Mouse (Mus musculus): Measurements from ENCODE around the gene Ndufb4.
A peak's percentile ranks its signal among the peaks of the same experiment; 100 is the strongest.
"Not testable (repeated sequence)": the region's sequence is repeated elsewhere in the genome, so short reads cannot be mapped to it uniquely, and the experiment has no call there.

Ndufb4 gene

GRCm38 (mm10) chr16:37653731-37654657, at the start of gene Ndufb4:
Gene Ndufb4, minus strand, starts transcription at chr16:37654453.
- DNase-seq (ENCODE audit: low read depth, low spot score) = peak; percentile 99

GRCm38 (mm10) chr16:37703884-37704283, 49.6 kb upstream of the Ndufb4 start:
- DNase-seq (ENCODE audit: low read depth, low spot score) = no peak

- DNase-seq (ENCODE audit: low read depth, low spot score) = not testable (repeated sequence)
Observed at GRCm38 (mm10) chr16:37700071-37700470, 45.8 kb upstream of the Ndufb4 start.

- no peak for DNase-seq (ENCODE audit: low read depth, low spot score)
Observed at GRCm38 (mm10) chr16:37698767-37699166, 44.5 kb upstream of the Ndufb4 start.

GRCm38 (mm10) chr16:37697271-37697670, 43.0 kb upstream of the Ndufb4 start:
- DNase-seq (ENCODE audit: low read depth, low spot score) = no peak

- no peak for DNase-seq (ENCODE audit: low read depth, low spot score)
Observed at GRCm38 (mm10) chr16:37690932-37691730, 36.9 kb upstream of the Ndufb4 start.

- DNase-seq (ENCODE audit: low read depth, low spot score) = no peak
Observed at GRCm38 (mm10) chr16:37690465-37690864, 36.2 kb upstream of the Ndufb4 start.

GRCm38 (mm10) chr16:37689934-37690333, 35.7 kb upstream of the Ndufb4 start:
- DNase-seq (ENCODE audit: low read depth, low spot score) = no peak

GRCm38 (mm10) chr16:37689251-37689926, 35.1 kb upstream of the Ndufb4 start:
- peak; percentile 29 for DNase-seq (ENCODE audit: low read depth, low spot score)

GRCm38 (mm10) chr16:37688181-37688580, 33.9 kb upstream of the Ndufb4 start:
- DNase-seq (ENCODE audit: low read depth, low spot score) = peak; percentile 69

GRCm38 (mm10) chr16:37687301-37687980, 33.2 kb upstream of the Ndufb4 start:
- DNase-seq (ENCODE audit: low read depth, low spot score) = no peak

- DNase-seq (ENCODE audit: low read depth, low spot score) = no peak
Observed at GRCm38 (mm10) chr16:37686834-37687233, 32.6 kb upstream of the Ndufb4 start.

- peak; percentile 57 for DNase-seq (ENCODE audit: low read depth, low spot score)
Observed at GRCm38 (mm10) chr16:37685946-37686600, 31.8 kb upstream of the Ndufb4 start.

GRCm38 (mm10) chr16:37684634-37685441, 30.6 kb upstream of the Ndufb4 start:
- DNase-seq (ENCODE audit: low read depth, low spot score) = peak; percentile 92

- no peak for DNase-seq (ENCODE audit: low read depth, low spot score)
Observed at GRCm38 (mm10) chr16:37684259-37684633, 30.0 kb upstream of the Ndufb4 start.

GRCm38 (mm10) chr16:37683154-37684130, 29.2 kb upstream of the Ndufb4 start:
- DNase-seq (ENCODE audit: low read depth, low spot score) = peak; percentile 68

- peak; percentile 76 for DNase-seq (ENCODE audit: low read depth, low spot score)
Observed at GRCm38 (mm10) chr16:37682309-37682975, 28.2 kb upstream of the Ndufb4 start.

- DNase-seq (ENCODE audit: low read depth, low spot score) = no peak
Observed at GRCm38 (mm10) chr16:37680831-37681230, 26.6 kb upstream of the Ndufb4 start.

Measured in ES-CJ7 (cell line).